Mouse (Mus musculus) myocyte (in vitro differentiated cells): ENCODE measurements around the gene C1qtnf5. TPM values are rescaled to one million over a fixed set of nuclear protein-coding genes. Genes with fewer than 3 reads are reported as not detected.

Experiments used
- H3K27me3 ChIP-seq: one replicate; pipeline ENCODE4 v1.6.1; 2011; ENCODE audit not compliant: control insufficient read depth, insufficient read depth, insufficient read length
- H3K36me3 ChIP-seq: one replicate; pipeline ENCODE4 v1.6.1; 2011; ENCODE audit not compliant: control insufficient read depth, insufficient read depth
- H3K4me2 ChIP-seq: one replicate; pipeline ENCODE4 v1.6.1; 2011; ENCODE audit warnings: low read depth, control low read depth
- H3K4me3 ChIP-seq: one replicate; pipeline ENCODE4 v1.5.1; 2011; ENCODE audit warnings: mild to moderate bottlenecking, control low read depth, moderate library complexity
- H3K79me2 ChIP-seq: one replicate; pipeline ENCODE4 v1.6.1; 2011; ENCODE audit not compliant: control insufficient read depth, insufficient read depth
- H3ac ChIP-seq: one replicate; pipeline ENCODE4 v1.6.1; 2011; ENCODE audit not compliant: control insufficient read depth, insufficient read length
- CEBPB ChIP-seq: IDR thresholded peaks from 2 replicates; pipeline ENCODE4 v1.6.1; 2011; ENCODE audit warnings: mild to moderate bottlenecking, moderate library complexity; ENCODE audit not compliant: poor library complexity, insufficient read depth, severe bottlenecking
- E2F4 ChIP-seq: IDR thresholded peaks from one replicate; pipeline ENCODE4 v1.6.1; 2011; ENCODE audit warnings: mild to moderate bottlenecking, control low read depth, moderate library complexity; ENCODE audit not compliant: insufficient read depth
- MAX ChIP-seq: IDR thresholded peaks from one replicate; pipeline ENCODE4 v1.6.1; 2011; ENCODE audit warnings: low read depth, mild to moderate bottlenecking, control low read depth
- MYOD1 ChIP-seq, 3 experiments: IDR thresholded peaks; one replicate each; pipeline ENCODE4 v1.6.1; 2011; ENCODE audit warnings: control low read depth in 2 of 3, low read depth in 2 of 3, mild to moderate bottlenecking in 2 of 3, moderate library complexity in 1 of 3; ENCODE audit not compliant: insufficient read length in 2 of 3, control insufficient read depth in 1 of 3
- MYOG ChIP-seq, 3 experiments: IDR thresholded peaks; one replicate each; pipeline ENCODE4 v1.6.1; 2011; ENCODE audit warnings: control low read depth in 2 of 3, low read depth in 2 of 3, mild to moderate bottlenecking in 2 of 3; ENCODE audit not compliant: insufficient read length in 2 of 3, control insufficient read depth in 1 of 3, insufficient read depth in 1 of 3
- POLR2A ChIP-seq: IDR thresholded peaks from one replicate; pipeline ENCODE4 v1.6.1; 2011; ENCODE audit warnings: low read depth, mild to moderate bottlenecking, control low read depth, moderate library complexity; ENCODE audit not compliant: insufficient read length
- POLR2AphosphoS2 ChIP-seq: IDR thresholded peaks from one replicate; pipeline ENCODE4 v1.6.1; 2011; ENCODE audit warnings: low read depth, control low read depth; ENCODE audit not compliant: insufficient read length
- REST ChIP-seq: IDR thresholded peaks from one replicate; pipeline ENCODE4 v1.6.1; 2011; ENCODE audit warnings: mild to moderate bottlenecking, control low read depth, moderate library complexity; ENCODE audit not compliant: insufficient read depth, insufficient read length
- SRF ChIP-seq: IDR thresholded peaks from one replicate; pipeline ENCODE4 v1.6.1; 2011; ENCODE audit warnings: low read depth; ENCODE audit not compliant: control insufficient read depth, insufficient read length
- TCF12 ChIP-seq: IDR thresholded peaks from one replicate; pipeline ENCODE4 v1.6.1; 2011; ENCODE audit warnings: mild to moderate bottlenecking, control low read depth; ENCODE audit not compliant: poor library complexity, insufficient read depth, severe bottlenecking
- TCF3 ChIP-seq: IDR thresholded peaks from one replicate; pipeline ENCODE4 v1.6.1; 2011; ENCODE audit warnings: low read depth, control low read depth; ENCODE audit not compliant: insufficient read length
- USF1 ChIP-seq: IDR thresholded peaks from one replicate; pipeline ENCODE4 v1.6.1; 2011; ENCODE audit warnings: low read depth, mild to moderate bottlenecking, control low read depth, moderate library complexity
- polyA plus RNA-seq: library from polyadenylated mRNA; unstranded; fragments of >200 nt; fragmentation: generic; extraction: Trizol; gene quantifications from one replicate; pipeline ENCODE4 v1.2.1, GENCODE M21; 2012; ENCODE audit warnings: missing spikeins

C1qtnf5 gene
- polyA plus RNA-seq, 1 experiment, result 0.61 TPM

DNA sequence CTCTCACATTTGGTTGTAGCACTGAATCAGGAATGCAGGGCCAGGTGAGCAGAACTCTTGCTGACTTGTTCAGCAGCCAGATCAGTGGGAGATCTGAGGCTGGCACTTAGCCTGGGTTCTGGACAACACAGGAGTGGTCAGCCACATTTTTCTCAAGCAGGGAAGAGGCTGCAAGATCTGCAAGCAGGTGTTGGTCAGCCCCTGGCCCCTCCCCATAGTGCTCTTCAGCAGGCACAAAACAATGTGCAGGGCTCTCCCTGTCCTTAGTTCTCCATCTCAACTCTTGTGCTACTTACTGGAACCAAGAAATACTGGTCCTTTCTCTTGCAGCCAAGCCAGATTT, 37.6 kb downstream of the C1qtnf5 start:
- no peaks in the 10 kb centered on the region for H3K27me3 ChIP-seq
- H3K4me3 ChIP-seq, result no peak overlapping the region
- no peaks in the 10 kb centered on the region for H3K79me2 ChIP-seq
- no peak overlapping the region for H3K4me2 ChIP-seq
- TF ChIP-seq POLR2A, result no peak
- no peak for TF ChIP-seq USF1
- no peak for TF ChIP-seq MYOD1 (IDR thresholded peaks at IDR 0.05; ENCODE audit: control insufficient read depth in 1 of 3, insufficient read length in 2 of 3, low read depth in 2 of 3)
- TF ChIP-seq MAX, result no peak
- TF ChIP-seq MYOG (IDR thresholded peaks at IDR 0.05; ENCODE audit: control insufficient read depth in 1 of 3, insufficient read depth in 1 of 3, insufficient read length in 2 of 3, low read depth in 2 of 3), result no peak
- no peak for TF ChIP-seq CEBPB
- TF ChIP-seq POLR2AphosphoS2, result no peak
- TF ChIP-seq SRF, result no peak
- no peak for TF ChIP-seq REST
- no peak for TF ChIP-seq E2F4
- TF ChIP-seq TCF12, result no peak
- TF ChIP-seq TCF3, result no peak
- H3K36me3 ChIP-seq, result peaks cover 13% of the 10 kb centered on the region
- no peak overlapping the region for H3ac ChIP-seq

DNA sequence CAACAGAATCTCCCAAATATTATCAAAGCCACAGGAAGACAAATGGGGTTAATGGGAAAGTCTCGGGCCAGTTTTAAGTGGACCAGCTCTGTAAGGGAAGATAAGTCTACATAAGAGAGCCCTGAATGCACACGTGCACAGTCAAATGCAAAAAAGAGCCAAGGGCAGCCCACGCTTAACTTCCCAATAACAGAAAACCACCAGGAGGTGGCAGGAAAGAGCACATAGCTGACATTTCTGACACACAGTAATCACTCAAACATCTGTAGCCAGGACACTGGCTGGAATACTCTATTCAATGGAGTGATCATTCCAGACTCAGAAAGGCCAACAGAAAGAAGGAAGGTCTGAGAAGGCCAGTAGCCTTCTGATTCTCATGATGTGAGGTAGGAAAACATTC, 40.2 kb downstream of the C1qtnf5 start:
- Histone ChIP-seq H3K79me2 (no peaks in the 10 kb centered on the region), H3ac (no peak overlapping the region), H3K4me2 (no peak overlapping the region), H3K4me3 (no peak overlapping the region), H3K27me3 (no peaks in the 10 kb centered on the region), H3K36me3 (peaks cover 22% of the 10 kb centered on the region)
- TF ChIP-seq REST, result no peak
- no peak for TF ChIP-seq MAX
- no peak for TF ChIP-seq CEBPB
- no peak for TF ChIP-seq POLR2A
- no peak for TF ChIP-seq E2F4
- no peak for TF ChIP-seq TCF3
- TF ChIP-seq MYOD1 (IDR thresholded peaks at IDR 0.05; ENCODE audit: control insufficient read depth in 1 of 3, insufficient read length in 2 of 3, low read depth in 2 of 3), result no peak
- no peak for TF ChIP-seq USF1

Other genes starting within 250 kb of the C1qtnf5 start
- not detected for gene Thy1, start 63.9 kb upstream of the C1qtnf5 start, polyA plus RNA-seq
- gene Usp2, start 40.2 kb upstream of the C1qtnf5 start, polyA plus RNA-seq, result 17.0 TPM
- gene Mfrp, start 5.5 kb upstream of the C1qtnf5 start, polyA plus RNA-seq, result 0.01 TPM
- gene Gm49380, start 6.3 kb downstream of the C1qtnf5 start, polyA plus RNA-seq, result 0.02 TPM
- 29.5 TPM for gene Rnf26, start 6.3 kb downstream of the C1qtnf5 start, polyA plus RNA-seq
- 2.1 TPM for gene Mcam, start 27.2 kb downstream of the C1qtnf5 start, polyA plus RNA-seq
- gene Cbl, start 126.8 kb downstream of the C1qtnf5 start, polyA plus RNA-seq, result 4.5 TPM
- not detected for gene Ccdc153, start 133.4 kb downstream of the C1qtnf5 start, polyA plus RNA-seq
- 0.02 TPM for gene Pdzd3, start 144.2 kb downstream of the C1qtnf5 start, polyA plus RNA-seq
- 7.2 TPM for gene Nlrx1, start 161.4 kb downstream of the C1qtnf5 start, polyA plus RNA-seq
- gene Abcg4, start 181.4 kb downstream of the C1qtnf5 start, polyA plus RNA-seq, result 0.10 TPM
- 6.5 TPM for gene Hinfp, start 198.4 kb downstream of the C1qtnf5 start, polyA plus RNA-seq
- 18.1 TPM for gene C2cd2l, start 213.0 kb downstream of the C1qtnf5 start, polyA plus RNA-seq
- gene Dpagt1, start 218.8 kb downstream of the C1qtnf5 start, polyA plus RNA-seq, result 26.3 TPM
- 123 TPM for gene H2afx, start 227.4 kb downstream of the C1qtnf5 start, polyA plus RNA-seq
- 31.5 TPM for gene Hmbs, start 237.0 kb downstream of the C1qtnf5 start, polyA plus RNA-seq